Mouse (Mus musculus): ENCODE data around the gene Zmynd8.

DNA sequence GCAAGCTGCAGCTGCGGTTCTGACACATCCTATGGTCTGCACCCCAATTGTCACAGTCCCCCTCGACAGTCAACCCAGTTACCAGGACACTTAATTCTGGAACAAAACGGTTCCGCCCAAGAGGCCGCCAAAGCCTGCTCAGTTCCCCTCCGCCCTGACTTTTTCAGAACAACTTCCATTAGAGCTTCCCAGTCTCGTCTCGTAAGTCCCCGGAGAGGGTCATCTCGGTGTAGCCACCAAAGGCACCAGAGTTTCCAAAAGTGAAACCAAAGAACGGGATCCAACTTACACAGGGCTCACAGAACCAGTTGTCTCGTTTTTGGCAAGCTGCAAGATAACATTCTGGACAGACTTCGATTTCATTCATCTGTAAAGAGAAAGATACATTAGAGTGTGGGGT is 64.2 kb downstream of the Zmynd8 start:
- TF ChIP-seq CTCF (IDR thresholded peaks at IDR 0.05; ENCODE audit: low read depth, low read length) (no peak), GATA1 (IDR thresholded peaks at IDR 0.05; ENCODE audit: borderline replicate concordance, low read length) (no peak)

All from G1E (cell line).